ENCODE assay signal across 7 mouse cellular contexts in the genomic region with DNA sequence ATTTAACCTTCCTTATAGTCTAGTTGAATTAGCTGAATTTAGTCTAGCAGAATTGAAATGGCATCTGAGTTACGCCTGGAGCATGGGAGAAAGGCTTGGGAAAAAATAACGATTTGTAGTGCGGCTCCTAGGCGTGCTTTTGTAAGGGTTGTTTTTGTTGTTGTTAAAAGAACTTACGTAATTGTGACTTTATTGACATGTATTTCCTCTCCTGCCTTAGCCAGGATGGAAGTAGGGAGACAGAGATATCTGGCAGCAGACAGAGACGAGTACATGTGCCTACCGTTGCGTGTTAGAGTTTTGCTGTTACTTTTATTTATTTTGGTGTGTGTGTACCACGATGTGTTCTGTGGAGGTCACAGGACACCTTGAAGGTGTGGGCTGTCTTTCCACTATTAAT. TPM values are rescaled to one million over a fixed set of nuclear protein-coding genes. Genes with fewer than 3 reads are reported as not detected.
DNase-seq lines count a peak whose midpoint lies in the region; ATAC-seq and TF ChIP-seq lines count a peak whose summit lies in the region.

No protein-coding gene starts in this region.

- no peak overlapping the region for H3K27ac ChIP-seq in lung, embryonic 14.5 days (ENCODE audit: low read depth)
- no peak overlapping the region for H3K27ac ChIP-seq in forebrain, embryonic 13.5 days
- no peak overlapping the region for H3K27ac ChIP-seq in limb, embryonic 12.5 days
- no peak overlapping the region for H3K27ac ChIP-seq in neural tube, embryonic 15.5 days (replicated peaks)

- H3K9me3 ChIP-seq in lung, embryonic 14.5 days (ENCODE audit: low read depth, low read length): no peaks in the 10 kb centered on the region
- H3K9me3 ChIP-seq in forebrain, embryonic 13.5 days (replicated peaks): no peaks in the 10 kb centered on the region
- no peaks in the 10 kb centered on the region for H3K9me3 ChIP-seq in limb, embryonic 12.5 days
- no peaks in the 10 kb centered on the region for H3K9me3 ChIP-seq in neural tube, embryonic 15.5 days (replicated peaks)

- peak overlapping the region; percentile 96 for H3K9ac ChIP-seq in lung, embryonic 14.5 days
- H3K9ac ChIP-seq in forebrain, embryonic 13.5 days: peak overlapping the region; percentile 97; the same call in 1 of the 2 replicates
- H3K9ac ChIP-seq in limb, embryonic 12.5 days (replicated peaks): peak overlapping the region; percentile 99
- no peak overlapping the region; the same call in 1 of the 2 replicates for H3K9ac ChIP-seq in neural tube, embryonic 15.5 days (replicated peaks)

- WGBS in lung, embryonic 14.5 days: 51% methylated on average over 9 of the region's 9 CpGs
- 47% methylated on average over 9 of the region's 9 CpGs for WGBS in forebrain, embryonic 13.5 days
- WGBS in limb, embryonic 12.5 days: 38% methylated on average over 9 of the region's 9 CpGs
- 48% methylated on average over 9 of the region's 9 CpGs for WGBS in neural tube, embryonic 15.5 days

- no peaks in the 10 kb centered on the region for H3K36me3 ChIP-seq in lung, embryonic 14.5 days (ENCODE audit: insufficient read depth)
- H3K36me3 ChIP-seq in forebrain, embryonic 13.5 days (ENCODE audit: poor library complexity, severe bottlenecking): no peaks in the 10 kb centered on the region
- H3K36me3 ChIP-seq in limb, embryonic 12.5 days: no peaks in the 10 kb centered on the region
- H3K36me3 ChIP-seq in neural tube, embryonic 15.5 days: no peaks in the 10 kb centered on the region

- H3K4me2 ChIP-seq in lung, embryonic 14.5 days: peak overlapping the region; percentile 65
- peak overlapping the region; percentile 80 for H3K4me2 ChIP-seq in forebrain, embryonic 13.5 days
- H3K4me2 ChIP-seq in limb, embryonic 12.5 days: peak overlapping the region; percentile 78
- H3K4me2 ChIP-seq in neural tube, embryonic 15.5 days: peak overlapping the region; percentile 76

- no peak for ATAC-seq in lung, embryonic 14.5 days (ENCODE audit: insufficient read depth)
- no peak for ATAC-seq in forebrain, embryonic 13.5 days
- ATAC-seq in limb, embryonic 12.5 days (ENCODE audit: insufficient number of reproducible peaks, insufficient read depth, low FRiP score, low TSS enrichment, low read depth): no peak
- no peak for ATAC-seq in neural tube, embryonic 15.5 days (ENCODE audit: low FRiP score)
- no peak for ATAC-seq in frontal cortex, adult (ENCODE audit: low TSS enrichment)

- DNase-seq in lung, embryonic 14.5 days: no peak
- no peak for DNase-seq in lung, postnatal 14 days
- no peak for DNase-seq in thymus, postnatal 10 days (ENCODE audit: low spot score in 2 of 2)

- no peaks in the 10 kb centered on the region for H3K27me3 ChIP-seq in lung, embryonic 14.5 days (ENCODE audit: insufficient read depth, low read length)
- H3K27me3 ChIP-seq in forebrain, embryonic 13.5 days: no peaks in the 10 kb centered on the region
- H3K27me3 ChIP-seq in limb, embryonic 12.5 days: no peaks in the 10 kb centered on the region
- no peaks in the 10 kb centered on the region for H3K27me3 ChIP-seq in neural tube, embryonic 15.5 days (replicated peaks)

- H3K4me1 ChIP-seq in lung, embryonic 14.5 days (ENCODE audit: insufficient read depth): peaks cover 32% of the 10 kb centered on the region
- peaks cover 47% of the 10 kb centered on the region for H3K4me1 ChIP-seq in forebrain, embryonic 13.5 days
- H3K4me1 ChIP-seq in limb, embryonic 12.5 days (replicated peaks): peaks cover 65% of the 10 kb centered on the region
- peaks cover 51% of the 10 kb centered on the region for H3K4me1 ChIP-seq in neural tube, embryonic 15.5 days

- TF ChIP-seq CTCF in lung, embryonic 14.5 days (IDR thresholded peaks at IDR 0.05; ENCODE audit: low read depth): no peak

- peak overlapping the region; percentile 97 for H3K4me3 ChIP-seq in lung, embryonic 14.5 days (ENCODE audit: low read depth, low read length)
- H3K4me3 ChIP-seq in forebrain, embryonic 13.5 days: peak overlapping the region; percentile 97
- H3K4me3 ChIP-seq in limb, embryonic 12.5 days (replicated peaks): peak overlapping the region; percentile 94
- peak overlapping the region; percentile 93 for H3K4me3 ChIP-seq in neural tube, embryonic 15.5 days (replicated peaks)

RNA-seq across cellular contexts. Expression of a gene that starts 1.6 kb away (rescaled TPM):
- 33.4 and 35.1 TPM in 2 replicates for polyA plus RNA-seq in lung, embryonic 14.5 days (2014; fragmentation: Nextera tagmentation; extraction: Ambion mirVana)
- polyA plus RNA-seq in forebrain, embryonic 13.5 days (2015; fragmentation: Nextera tagmentation; extraction: Ambion mirVana): 12.8 and 14.1 TPM in 2 replicates
- 23.6 and 26.3 TPM in 2 replicates for polyA plus RNA-seq in limb, embryonic 12.5 days (2016; fragmentation: Nextera tagmentation; extraction: Ambion mirVana)
- 9.7 and 11.1 TPM in 2 replicates for polyA plus RNA-seq in neural tube, embryonic 15.5 days (2015; fragmentation: Nextera tagmentation; extraction: Ambion mirVana)
